Mouse (Mus musculus) forebrain, postnatal 0 days (tissue): ENCODE measurements at regions not wholly inside any gene's neighbourhood (a gene's known extent, or its start where the extent isn't known, plus 50 kb on each side); places are given as distances from the start of the nearest gene placed in this dataset.

ENCODE experiments used
- ATAC-seq: fragments of 200-750 bp; cut with Nextera tagmentation; 2 replicates; pipeline ENCODE4 v1.8.0; 2017; ENCODE audit warnings: mild to moderate bottlenecking, moderate library complexity
- DNase-seq: peaks from one replicate; pipeline ENCODE4 v3.0.0-alpha.2; 2015
- H3K27ac ChIP-seq: fragments of 300-500 bp; sonication (generic); 2 replicates; pipeline ENCODE4 v1.5.1; 2014; ENCODE audit warnings: low read depth, mild to moderate bottlenecking, antibody characterized with exemption, low read length, moderate library complexity, mixed read lengths
- H3K27me3 ChIP-seq: fragments of 300-500 bp; sonication (generic); 2 replicates; pipeline ENCODE4 v1.6.1; 2014; ENCODE audit warnings: mild to moderate bottlenecking, low read length, mixed read lengths; ENCODE audit not compliant: insufficient read depth
- H3K36me3 ChIP-seq: fragments of 300-500 bp; sonication (generic); 2 replicates; pipeline ENCODE4 v1.6.1; 2014; ENCODE audit warnings: mild to moderate bottlenecking, moderate library complexity; ENCODE audit not compliant: insufficient read depth
- H3K4me1 ChIP-seq: fragments of 300-500 bp; sonication (generic); 2 replicates; pipeline ENCODE4 v1.6.1; 2014; ENCODE audit warnings: antibody characterized with exemption; ENCODE audit not compliant: insufficient read depth
- H3K4me2 ChIP-seq: fragments of 300-500 bp; sonication (generic); 2 replicates; pipeline ENCODE4 v1.6.1; 2014; ENCODE audit warnings: low read depth, mild to moderate bottlenecking, moderate library complexity
- H3K4me3 ChIP-seq: fragments of 300-500 bp; sonication (generic); 2 replicates; pipeline ENCODE4 v1.5.1; 2014; ENCODE audit warnings: low read depth, low read length, mixed read lengths
- H3K9ac ChIP-seq: fragments of 300-500 bp; sonication (generic); 2 replicates; pipeline ENCODE4 v1.6.1; 2014; ENCODE audit warnings: mild to moderate bottlenecking
- H3K9me3 ChIP-seq: fragments of 300-500 bp; sonication (generic); 2 replicates; pipeline ENCODE4 v1.6.1; 2016; ENCODE audit warnings: low read length
- CTCF ChIP-seq: sonication (generic); IDR thresholded peaks from 2 replicates; pipeline ENCODE4 v1.5.1; 2016; ENCODE audit warnings: antibody characterized with exemption, control low read depth, low read depth
- WGBS: fragments of 180-500 bp; shearing (Covaris S2); extraction: QIAGEN DNeasy Blood & Tissue Kit; methylation state at CpG from one replicate; pipeline ENCODE4 v1.1.7; 2014; 5-methylcytosine and 5-hydroxymethylcytosine counted together

DNA sequence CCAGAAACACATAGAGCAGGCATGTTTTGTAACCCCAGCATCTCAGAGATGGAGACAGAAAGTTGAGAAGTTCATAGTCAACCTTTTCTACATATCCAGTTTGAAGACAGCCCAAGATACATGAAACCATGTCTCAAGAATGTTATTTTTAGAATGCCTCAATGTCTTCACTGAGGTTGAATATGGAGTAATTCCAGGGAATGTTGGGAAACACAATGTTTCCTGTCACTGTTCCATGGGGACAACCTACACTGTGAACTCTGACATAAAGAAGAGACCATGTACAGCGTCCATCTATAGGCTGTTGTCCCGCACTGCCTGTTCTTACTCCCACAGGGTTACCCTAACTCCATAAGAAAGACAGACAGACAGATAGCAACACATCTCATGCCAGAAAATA lies 89.8 kb upstream of the Mark1 start:
- H3K9me3 ChIP-seq: no peaks in the 10 kb centered on the region
- H3K4me1 ChIP-seq: no peaks in the 10 kb centered on the region
- no peak overlapping the region for H3K27ac ChIP-seq
- no peak for TF ChIP-seq CTCF
- no peak overlapping the region for H3K9ac ChIP-seq
- H3K36me3 ChIP-seq: no peaks in the 10 kb centered on the region
- 90% methylated on average over 2 of the region's 2 CpGs for WGBS
- ATAC-seq: no peak
- H3K4me3 ChIP-seq: no peak overlapping the region
- no peak overlapping the region for H3K4me2 ChIP-seq
- DNase-seq: no peak
- no peaks in the 10 kb centered on the region for H3K27me3 ChIP-seq

DNA sequence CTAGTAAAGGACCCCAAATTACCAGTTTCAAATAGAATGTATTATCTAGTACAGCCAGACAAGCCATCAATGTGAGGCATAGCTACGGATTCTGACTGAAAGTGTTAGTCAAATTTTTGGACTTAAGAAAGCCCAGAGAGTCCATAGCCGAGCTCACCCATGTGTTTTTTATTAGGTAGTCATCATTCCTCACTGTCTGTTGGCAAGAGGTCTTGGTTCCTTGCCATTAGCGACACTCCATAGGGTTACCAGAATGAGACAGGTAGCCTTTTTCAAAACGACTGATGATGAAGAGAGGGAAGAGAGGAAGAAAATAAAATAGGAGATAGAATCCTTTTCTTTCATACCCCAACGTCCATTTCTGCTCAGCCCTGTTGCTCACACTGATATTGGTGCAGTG lies 83.8 kb upstream of the Mark1 start:
- TF ChIP-seq CTCF: no peak
- Histone ChIP-seq H3K9me3 (no peaks in the 10 kb centered on the region), H3K27me3 (no peaks in the 10 kb centered on the region), H3K4me2 (no peak overlapping the region), H3K4me3 (no peak overlapping the region), H3K9ac (no peak overlapping the region), H3K4me1 (no peaks in the 10 kb centered on the region), H3K36me3 (no peaks in the 10 kb centered on the region), H3K27ac (no peak overlapping the region)
- DNase-seq: no peak
- 83% methylated on average over 5 of the region's 5 CpGs for WGBS
- no peak for ATAC-seq

DNA sequence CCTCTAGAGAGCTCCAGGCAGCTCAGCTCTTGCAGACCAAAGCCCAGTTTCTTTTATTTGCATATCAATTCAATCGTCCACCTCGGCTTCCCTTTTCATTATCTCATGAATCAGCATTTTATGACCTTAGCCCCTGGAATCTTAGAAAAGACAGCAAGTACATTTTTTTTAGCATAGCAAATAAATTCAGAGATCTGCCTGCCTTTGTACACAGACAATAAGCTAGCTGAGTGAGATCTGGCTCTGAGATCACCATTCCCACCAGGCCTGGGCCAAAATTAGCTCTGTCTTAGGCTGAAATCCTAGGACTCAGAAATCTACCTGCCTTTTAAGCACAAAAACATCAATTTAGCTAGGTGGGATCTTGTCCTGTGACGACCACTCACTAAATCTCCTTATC lies 80.7 kb upstream of the Mark1 start:
- Histone ChIP-seq H3K4me1 (no peaks in the 10 kb centered on the region), H3K4me3 (no peak overlapping the region), H3K36me3 (no peaks in the 10 kb centered on the region), H3K27me3 (no peaks in the 10 kb centered on the region), H3K4me2 (no peak overlapping the region), H3K9ac (no peak overlapping the region), H3K9me3 (no peaks in the 10 kb centered on the region), H3K27ac (no peak overlapping the region)
- ATAC-seq (no peak), DNase-seq (no peak)
- 23% methylated on average over 3 of the region's 3 CpGs for WGBS
- no peak for TF ChIP-seq CTCF

DNA sequence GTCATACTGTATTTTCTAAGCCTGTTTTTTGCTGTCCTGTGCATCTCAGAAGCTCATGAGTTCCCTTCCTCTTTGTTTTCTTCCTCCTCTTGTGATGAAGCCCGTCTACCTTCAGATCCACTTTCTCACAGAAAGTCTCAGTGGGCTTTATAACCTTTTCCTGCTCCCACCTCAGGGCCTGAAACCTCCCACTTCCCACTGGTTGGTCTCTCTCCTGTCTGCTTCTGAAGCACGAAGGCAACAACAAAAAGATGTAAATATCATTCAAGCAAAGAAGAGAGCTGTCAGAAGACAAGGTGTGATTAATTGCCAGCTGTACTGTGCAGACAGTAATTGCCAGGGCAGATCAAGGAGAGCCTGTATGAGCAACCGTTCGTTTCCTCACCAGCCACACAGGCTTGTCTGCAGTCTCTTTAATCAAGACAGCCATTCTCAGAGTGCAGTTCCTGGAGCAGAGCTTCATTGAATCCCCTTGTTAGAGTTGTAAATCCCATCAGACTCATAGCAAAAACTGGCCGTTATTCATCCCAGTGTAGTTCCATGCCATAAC lies 80.0 kb upstream of the Mark1 start:
- Histone ChIP-seq H3K4me2 (no peak overlapping the region), H3K36me3 (no peaks in the 10 kb centered on the region), H3K27ac (no peak overlapping the region), H3K4me1 (no peaks in the 10 kb centered on the region), H3K4me3 (no peak overlapping the region), H3K9ac (no peak overlapping the region), H3K27me3 (no peaks in the 10 kb centered on the region), H3K9me3 (no peaks in the 10 kb centered on the region)
- ATAC-seq: peak; percentile 27; the same call in 1 of the 2 replicates
- no peak for DNase-seq
- TF ChIP-seq CTCF: no peak
- 19% methylated on average over 5 of the region's 5 CpGs for WGBS

DNA sequence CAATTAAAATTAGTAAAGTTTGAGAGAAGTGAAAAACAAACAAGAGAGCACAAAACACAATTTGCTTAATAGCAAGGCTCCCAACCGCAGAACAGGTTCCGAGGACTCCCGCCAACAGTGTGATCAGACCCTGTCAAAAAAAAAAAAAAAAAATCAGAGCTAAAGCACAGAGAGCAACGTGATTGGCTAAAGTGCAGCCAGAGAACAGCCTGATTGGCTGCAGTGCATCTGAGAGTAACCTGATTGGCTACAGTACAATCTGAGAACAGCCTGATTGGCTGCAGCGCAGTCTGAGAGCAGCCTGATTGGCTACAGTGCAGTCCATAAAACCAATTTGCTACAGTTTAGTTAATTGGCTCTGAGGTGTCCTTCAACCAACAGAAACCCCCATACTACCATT lies 74.6 kb upstream of the Mark1 start:
- no peak for DNase-seq
- no peaks in the 10 kb centered on the region for H3K9me3 ChIP-seq
- no peak overlapping the region for H3K4me2 ChIP-seq
- WGBS: 87% methylated on average over 5 of the region's 5 CpGs
- H3K9ac ChIP-seq: no peak overlapping the region
- H3K27ac ChIP-seq: no peak overlapping the region
- H3K4me1 ChIP-seq: no peaks in the 10 kb centered on the region
- no peak for TF ChIP-seq CTCF
- no peak overlapping the region for H3K4me3 ChIP-seq
- no peaks in the 10 kb centered on the region for H3K36me3 ChIP-seq
- ATAC-seq: no peak
- no peaks in the 10 kb centered on the region for H3K27me3 ChIP-seq

DNA sequence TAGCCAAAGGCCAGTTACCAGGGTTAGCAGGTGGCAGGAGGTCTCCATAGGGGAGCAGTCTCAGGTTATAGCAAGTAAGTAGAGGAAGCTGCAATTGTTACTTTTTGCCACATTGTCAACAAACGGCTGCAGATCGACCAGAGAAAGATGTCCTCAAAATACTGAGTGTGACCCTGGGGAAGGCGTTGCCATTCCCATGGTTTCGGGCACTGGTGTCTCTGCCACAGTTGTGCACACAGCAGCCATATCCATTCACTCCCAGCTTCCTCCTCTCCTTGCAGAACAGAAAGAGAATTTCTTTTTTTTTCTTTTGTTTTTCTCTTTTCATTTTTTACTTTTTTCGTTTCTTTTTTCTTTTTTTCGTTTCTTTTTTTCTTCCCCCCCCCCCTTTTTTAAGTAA lies 73.4 kb upstream of the Mark1 start:
- no peaks in the 10 kb centered on the region for H3K4me1 ChIP-seq
- no peaks in the 10 kb centered on the region for H3K9me3 ChIP-seq
- no peaks in the 10 kb centered on the region for H3K27me3 ChIP-seq
- no peaks in the 10 kb centered on the region for H3K36me3 ChIP-seq
- H3K4me3 ChIP-seq: no peak overlapping the region
- no peak overlapping the region for H3K27ac ChIP-seq
- ATAC-seq: no peak
- WGBS: 77% methylated on average over 6 of the region's 6 CpGs
- no peak overlapping the region for H3K9ac ChIP-seq
- TF ChIP-seq CTCF: no peak
- no peak overlapping the region for H3K4me2 ChIP-seq
- no peak for DNase-seq

DNA sequence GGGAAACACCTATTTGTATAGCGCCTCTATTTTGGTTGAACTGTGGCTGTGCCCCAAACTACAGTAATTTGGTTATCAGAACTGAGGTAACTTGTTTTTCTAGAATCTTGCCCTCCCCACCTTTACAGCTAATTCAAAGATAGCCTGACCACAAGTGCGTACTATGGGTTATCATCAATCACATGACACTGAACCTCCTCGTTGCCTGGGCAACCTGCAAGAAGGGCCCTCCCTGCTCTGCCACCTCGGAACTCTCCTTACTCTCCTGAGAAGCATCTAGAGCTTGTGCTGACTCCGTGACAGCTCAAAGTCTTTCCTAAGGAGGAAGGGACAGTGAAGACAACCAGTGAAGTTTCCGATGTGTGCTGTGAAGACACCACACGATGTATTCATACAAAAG lies 72.2 kb upstream of the Mark1 start:
- 73% methylated on average over 7 of the region's 7 CpGs for WGBS
- Histone ChIP-seq H3K9ac (no peak overlapping the region), H3K36me3 (no peaks in the 10 kb centered on the region), H3K9me3 (no peaks in the 10 kb centered on the region), H3K27me3 (no peaks in the 10 kb centered on the region), H3K4me3 (no peak overlapping the region), H3K4me1 (no peaks in the 10 kb centered on the region), H3K4me2 (no peak overlapping the region), H3K27ac (no peak overlapping the region)
- no peak for DNase-seq
- no peak for TF ChIP-seq CTCF
- ATAC-seq: no peak

DNA sequence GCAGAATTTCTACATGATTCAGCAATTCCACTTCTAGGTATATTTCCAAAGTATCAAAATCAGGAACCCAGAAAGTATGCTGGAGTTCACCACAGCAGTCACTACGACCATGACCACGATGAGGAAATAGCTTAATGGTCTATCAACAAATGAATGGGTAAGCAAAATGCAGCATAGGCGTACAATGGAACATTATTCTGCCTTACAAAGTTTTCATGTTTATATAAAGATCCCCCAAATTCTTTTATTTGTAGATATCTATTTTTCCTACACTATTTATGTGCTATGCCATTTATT lies 71.4 kb upstream of the Mark1 start:
- Histone ChIP-seq H3K4me3 (no peak overlapping the region), H3K9ac (no peak overlapping the region), H3K4me1 (no peaks in the 10 kb centered on the region), H3K27ac (no peak overlapping the region), H3K36me3 (no peaks in the 10 kb centered on the region), H3K4me2 (no peak overlapping the region), H3K9me3 (no peaks in the 10 kb centered on the region), H3K27me3 (no peaks in the 10 kb centered on the region)
- DNase-seq (no peak), ATAC-seq (no peak)
- WGBS: 91% methylated on average over 3 of the region's 3 CpGs
- no peak for TF ChIP-seq CTCF
